Mouse (Mus musculus) activated CD4-positive, CD25-positive, alpha-beta regulatory T cell, adult 4 months (primary cell): ENCODE results near the gene Zfp60. TPM values are rescaled to one million over a fixed set of nuclear protein-coding genes. Genes with fewer than 3 reads are reported as not detected.

Experiments
- ATAC-seq: one replicate; pipeline ENCODE4 v1.8.0; 2017
- polyA plus RNA-seq, 2 experiments: library from polyadenylated mRNA; unstranded; fragments of 100-300 nt; shearing (Covaris generic); gene quantifications; one replicate each; pipeline ENCODE4 v1.2.1; 2017

Gene Zfp60
- polyA plus RNA-seq, 2 experiments from 2014 or later, result 7.0 to 8.0 TPM

GRCm38 (mm10) chr7:27794566-27794965 lies 63.4 kb downstream of the Zfp60 start:
- no peak for ATAC-seq

DNA sequence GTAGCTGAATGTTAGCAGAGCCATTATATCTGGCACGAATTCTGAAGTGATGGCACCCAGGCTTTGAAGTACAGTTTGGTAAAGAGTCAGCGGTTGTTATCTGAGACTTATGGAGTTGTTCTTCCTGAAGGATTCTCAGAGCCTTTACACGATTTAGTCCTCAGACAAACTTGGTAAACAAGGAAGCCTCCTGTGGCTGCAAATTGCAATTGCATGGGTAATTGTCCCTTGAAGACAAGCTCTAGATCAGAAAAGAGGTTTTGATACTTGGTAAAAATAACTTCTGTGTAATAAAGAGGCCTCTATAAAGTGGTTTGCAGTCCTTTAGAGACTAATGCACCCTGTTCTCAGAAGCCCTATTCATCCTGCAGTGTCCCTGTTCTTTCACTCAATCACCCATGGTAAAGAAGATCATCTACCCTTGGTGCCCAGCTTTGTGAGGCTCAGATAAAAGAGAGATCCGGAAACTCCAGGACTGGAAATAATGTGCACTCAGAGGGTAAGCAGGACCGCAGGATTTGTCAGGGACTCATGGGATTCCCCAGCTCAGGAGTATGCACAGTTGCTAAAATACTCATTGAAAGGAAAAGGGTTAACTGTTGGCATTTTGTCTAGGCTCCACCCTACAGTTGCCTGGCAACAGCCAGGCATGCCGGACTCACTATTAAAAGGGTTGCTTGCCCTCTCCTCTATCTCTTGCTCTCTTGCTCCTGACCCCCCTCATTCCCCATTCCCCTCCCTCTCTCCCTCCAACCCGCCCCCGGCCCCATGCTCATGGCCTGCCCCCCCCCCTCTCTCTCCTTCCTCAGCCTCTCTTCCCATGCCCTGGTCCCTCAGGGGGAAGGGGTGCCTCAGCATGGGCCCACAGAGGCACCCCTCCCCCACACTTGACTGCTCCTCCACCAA lies 67.0 kb downstream of the Zfp60 start:
- no peak for ATAC-seq

GRCm38 (mm10) chr7:27801137-27801536 lies 69.9 kb downstream of the Zfp60 start:
- ATAC-seq, result no peak

DNA sequence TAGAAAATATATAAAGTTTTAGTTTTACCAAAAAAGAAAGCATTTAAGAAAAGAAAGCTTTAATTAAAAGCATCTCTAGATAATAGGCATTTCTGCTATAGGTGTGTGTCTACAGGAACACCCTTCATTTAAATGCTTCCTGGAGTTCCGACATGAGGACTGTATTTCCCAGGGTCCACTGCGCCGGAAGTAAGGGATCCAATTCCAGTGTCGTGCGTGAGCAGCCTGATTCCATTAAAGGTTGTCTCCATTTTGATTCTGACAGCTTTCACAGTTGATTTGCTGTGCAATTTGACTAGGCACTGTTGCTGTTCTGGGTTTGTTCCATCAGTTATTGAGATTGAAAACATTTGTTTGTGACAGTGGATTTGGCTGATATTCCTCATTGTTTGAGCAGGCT lies 71.8 kb downstream of the Zfp60 start:
- no peak for ATAC-seq

Other genes with a start within 250 kb of the Zfp60 start
- gene Sertad1, start 244.5 kb upstream of the Zfp60 start, polyA plus RNA-seq, result 10 to 100 TPM; 46.6 to 47.9 TPM
- gene Prx, start 232.1 kb upstream of the Zfp60 start, polyA plus RNA-seq, result under 1 TPM; 0.11 to 0.68 TPM
- not detected for gene Hipk4, start 208.1 kb upstream of the Zfp60 start, polyA plus RNA-seq
- gene Pld3, start 178.2 kb upstream of the Zfp60 start, polyA plus RNA-seq, result 100 to 1,000 TPM; 149 to 193 TPM
- 10 to 100 TPM; 14.9 to 18.7 TPM for gene 2310022A10Rik, start 178.2 kb upstream of the Zfp60 start, polyA plus RNA-seq
- 10 to 100 TPM; 43.6 to 48.5 TPM for gene Akt2, start 139.8 kb upstream of the Zfp60 start, polyA plus RNA-seq
- gene Ttc9b, start 77.5 kb upstream of the Zfp60 start, polyA plus RNA-seq, result not detected
- 1 to 10 TPM in 1 of 2 experiments, under 1 TPM in 1; 0.61 to 1.2 TPM for gene Map3k10, start 56.8 kb upstream of the Zfp60 start, polyA plus RNA-seq
- 1 to 10 TPM; 2.1 TPM for gene Zfp607b, start 42.0 kb upstream of the Zfp60 start, polyA plus RNA-seq
- 1 to 10 TPM; 5.5 to 7.3 TPM for gene Zfp626, start 75.8 kb downstream of the Zfp60 start, polyA plus RNA-seq
- 1 to 10 TPM; 5.2 to 5.6 TPM for gene Zfp59, start 107.2 kb downstream of the Zfp60 start, polyA plus RNA-seq
- 1 to 10 TPM; 7.0 to 9.5 TPM for gene Zfp607a, start 126.1 kb downstream of the Zfp60 start, polyA plus RNA-seq
- 1 to 10 TPM; 3.3 to 4.5 TPM for gene Zfp974, start 198.1 kb downstream of the Zfp60 start, polyA plus RNA-seq
- 10 to 100 TPM; 35.1 to 37.1 TPM for gene Zfp780b, start 247.8 kb downstream of the Zfp60 start, polyA plus RNA-seq